Mouse (Mus musculus) thymus, postnatal 0 days (tissue): ENCODE data around the gene Tufm. TPM values are rescaled to one million over a fixed set of nuclear protein-coding genes. Genes with fewer than 3 reads are reported as not detected.
"Not testable (repeated sequence)": the region's sequence is repeated elsewhere in the genome, so short reads cannot be mapped to it uniquely, and the experiment has no call there.

Source experiments
- DNase-seq: peaks from one replicate; pipeline ENCODE4 v3.0.0-alpha.2; 2015; ENCODE audit warnings: low spot score
- polyA plus RNA-seq: library from polyadenylated mRNA; unstranded; fragments of >200 nt; fragmentation: Nextera tagmentation; extraction: Ambion mirVana; gene quantifications from 2 replicates; pipeline ENCODE4 v1.2.1, GENCODE M21; 2015

Tufm gene
- polyA plus RNA-seq, 1 experiment from 2014 or later: 95.4 TPM

DNA sequence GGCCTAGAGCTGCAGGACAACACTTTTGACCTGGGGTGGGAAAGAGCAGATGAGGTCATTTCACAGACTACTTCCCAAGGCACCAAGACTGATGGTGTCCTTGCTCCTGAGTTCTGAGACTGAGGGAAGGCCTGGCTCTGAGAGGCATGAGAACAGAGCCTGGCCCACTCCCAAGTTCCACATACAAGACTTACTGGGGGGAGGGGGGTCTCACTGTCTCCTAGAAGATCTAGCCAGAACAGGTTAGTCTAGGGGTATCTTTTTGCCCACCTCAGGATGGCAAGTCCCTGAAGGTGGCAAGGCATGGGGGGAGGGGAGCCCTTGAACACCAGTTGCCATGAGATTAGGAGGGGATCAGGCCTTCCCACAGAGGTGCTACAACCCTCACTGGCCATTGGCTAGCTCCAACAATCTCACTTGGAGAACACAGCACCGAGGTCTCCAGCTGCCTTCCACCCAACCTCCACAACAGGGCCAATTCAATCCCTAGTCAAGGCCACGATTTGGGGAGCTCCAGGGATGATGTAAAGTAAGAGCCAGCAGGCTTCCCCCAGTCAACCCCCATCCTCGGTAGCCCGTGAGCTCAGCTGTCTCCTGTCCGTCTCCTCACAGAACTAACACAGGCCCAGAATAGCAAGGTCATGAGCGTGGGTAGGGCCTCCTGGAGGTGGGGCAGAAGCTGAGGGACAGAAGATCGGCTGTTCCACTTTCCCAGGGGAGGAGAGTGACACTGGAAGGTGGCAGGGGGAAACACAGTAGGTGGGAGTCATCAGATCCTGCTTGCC lies 21.7 kb upstream of the Tufm start:
- DNase-seq: no peak

DNA sequence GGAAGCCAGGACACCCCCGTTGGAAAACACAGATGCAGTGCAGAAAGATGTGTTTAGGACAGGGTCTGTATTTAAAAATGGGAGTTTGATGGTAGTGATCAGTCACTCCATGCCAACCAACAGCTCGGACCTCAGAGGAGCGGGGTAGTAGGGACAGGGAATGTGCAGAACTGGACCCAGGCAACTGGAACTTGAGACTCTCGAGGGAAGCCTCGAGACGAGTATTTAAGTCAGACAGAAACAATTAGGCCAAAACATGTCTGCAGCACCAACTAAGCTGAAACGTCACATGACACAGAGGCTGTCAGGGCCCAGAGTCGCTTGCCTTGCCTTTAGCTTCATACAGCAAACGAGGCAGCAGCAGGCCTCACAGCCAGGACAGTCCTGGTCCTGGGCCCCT lies 21.0 kb upstream of the Tufm start:
- DNase-seq: no peak

DNA sequence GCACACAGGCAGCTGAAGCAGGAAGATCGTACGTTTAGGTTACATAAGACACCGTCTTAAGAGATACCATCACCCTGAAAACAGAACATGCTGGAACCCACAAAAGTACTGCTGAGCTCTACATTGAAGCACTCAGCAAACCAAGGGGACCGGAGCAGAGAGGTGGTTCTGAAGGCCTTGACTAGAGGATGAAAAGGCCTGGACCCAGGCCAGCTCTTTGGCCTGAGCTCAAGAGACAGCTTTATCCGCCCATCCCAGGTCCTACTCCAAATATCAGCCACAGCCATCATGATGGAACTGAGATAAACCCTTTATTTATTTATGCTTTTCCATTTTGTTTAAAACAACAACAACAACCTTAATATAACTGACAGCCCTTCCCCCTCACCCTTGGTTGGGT lies 20.5 kb upstream of the Tufm start:
- no peak for DNase-seq

DNA sequence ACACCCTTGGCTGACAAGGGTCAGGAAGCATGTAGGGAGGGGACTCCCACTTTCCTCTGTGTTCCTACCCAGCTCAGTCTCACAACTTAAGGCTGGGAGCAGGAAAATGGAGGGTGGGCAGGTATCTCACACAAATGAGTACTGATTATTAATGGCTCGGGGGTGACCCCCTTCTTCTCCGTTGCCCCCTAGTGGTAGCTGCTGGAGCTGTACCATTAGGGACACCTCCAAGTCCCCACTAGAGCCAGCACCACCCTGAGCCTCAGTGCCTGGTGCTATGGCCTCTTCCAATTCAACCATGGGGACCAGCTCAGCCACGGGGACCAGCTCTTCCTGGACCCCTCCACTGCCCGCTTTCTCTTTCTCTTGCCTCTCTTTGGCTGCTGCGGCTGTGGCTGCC lies 19.9 kb upstream of the Tufm start:
- peak; percentile 62 for DNase-seq

DNA sequence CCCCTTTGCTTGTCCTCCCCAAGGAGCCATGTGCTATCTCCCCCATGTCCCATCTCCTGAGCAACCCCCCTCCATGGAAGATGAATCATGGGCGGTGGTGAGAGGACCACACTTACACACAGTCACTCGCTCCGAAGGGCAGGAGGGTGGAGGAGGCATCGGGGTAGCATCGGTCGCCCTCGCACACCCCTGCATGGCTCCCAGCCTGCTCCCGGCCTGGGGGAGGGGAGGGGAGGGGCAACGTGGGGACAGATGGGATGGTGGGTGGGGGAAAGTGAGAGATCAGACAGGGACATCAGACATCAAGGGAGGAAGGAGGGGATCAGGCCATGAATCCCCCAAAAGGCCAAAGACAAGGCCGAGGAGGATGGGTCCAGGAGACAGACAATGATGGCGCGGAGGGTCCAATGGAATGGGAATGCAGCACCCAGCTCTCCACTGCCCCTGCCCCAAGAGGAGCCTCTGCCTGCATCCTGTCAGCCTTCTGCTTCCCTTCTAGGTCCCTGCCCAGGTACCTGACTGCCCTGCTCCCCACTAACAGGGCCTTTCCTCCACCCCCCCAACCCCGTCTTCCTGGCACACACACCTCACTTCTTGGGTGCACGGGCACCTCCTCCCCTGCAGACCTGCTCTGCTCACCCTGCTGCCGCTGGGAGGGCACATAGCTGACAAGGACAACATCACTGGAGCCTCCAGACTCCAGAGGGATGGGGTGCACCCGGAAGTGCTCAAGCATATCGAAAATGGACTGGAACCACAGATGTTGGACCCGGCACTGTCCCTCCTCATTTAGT lies 19.1 kb upstream of the Tufm start:
- no peak for DNase-seq

DNA sequence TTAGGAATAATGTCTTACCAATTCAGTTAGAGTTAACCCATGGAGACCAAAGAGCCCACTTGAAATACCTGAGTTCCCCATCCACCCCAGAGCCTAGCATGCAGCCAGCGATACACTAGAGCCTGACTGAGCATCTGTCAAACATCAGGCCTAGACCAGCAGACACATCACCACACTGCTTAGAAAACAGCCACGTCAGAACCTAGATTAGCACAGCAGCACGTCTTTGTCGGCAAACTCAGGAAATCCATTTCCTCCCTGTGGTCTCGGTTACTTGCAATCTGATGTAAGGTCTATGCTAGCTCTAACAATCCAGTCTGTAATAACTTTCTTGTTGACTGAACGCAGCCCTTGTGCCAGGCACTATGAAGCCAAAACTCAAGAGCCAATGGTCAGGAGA lies 17.1 kb upstream of the Tufm start:
- DNase-seq: peak; percentile 86

DNA sequence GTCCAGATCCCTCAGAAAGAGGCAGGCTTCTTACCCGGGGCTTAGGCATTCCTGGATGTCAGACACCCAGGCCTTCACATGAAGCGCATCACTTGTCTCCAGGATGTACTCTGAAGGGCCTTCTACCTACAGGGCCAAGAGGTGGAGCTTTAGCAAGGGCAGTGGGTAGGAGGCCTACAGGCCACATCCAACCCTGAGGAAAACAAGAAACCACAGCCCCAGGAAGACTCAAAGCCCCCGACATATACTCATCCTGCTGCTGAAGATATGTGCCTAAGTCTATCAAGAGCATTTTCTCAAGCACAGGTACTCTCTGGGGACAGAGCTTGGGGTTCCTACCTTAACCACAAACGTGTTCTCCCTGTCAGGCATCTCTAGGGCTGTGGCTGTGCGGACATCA lies 15.8 kb upstream of the Tufm start:
- DNase-seq: no peak

DNA sequence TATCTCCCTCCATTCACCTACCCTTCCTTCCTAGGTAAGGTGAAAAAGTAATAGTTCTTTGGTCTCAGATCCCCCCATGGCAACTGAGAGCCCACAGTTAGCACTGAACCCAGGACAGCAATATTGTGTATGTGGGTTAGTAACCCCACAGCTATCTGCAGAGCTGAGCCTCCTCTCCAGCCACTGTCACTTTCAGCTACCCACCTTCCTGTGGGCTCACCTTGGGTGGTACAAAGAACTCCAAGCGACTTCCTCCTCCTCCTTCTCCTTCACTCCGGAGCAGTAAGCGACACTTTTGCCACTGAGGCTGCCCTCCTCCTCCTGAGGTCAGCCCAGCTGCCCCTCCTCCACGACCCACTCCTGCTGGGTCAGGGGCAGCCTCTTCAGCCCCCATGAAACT lies 15.3 kb upstream of the Tufm start:
- DNase-seq: peak; percentile 32

DNA sequence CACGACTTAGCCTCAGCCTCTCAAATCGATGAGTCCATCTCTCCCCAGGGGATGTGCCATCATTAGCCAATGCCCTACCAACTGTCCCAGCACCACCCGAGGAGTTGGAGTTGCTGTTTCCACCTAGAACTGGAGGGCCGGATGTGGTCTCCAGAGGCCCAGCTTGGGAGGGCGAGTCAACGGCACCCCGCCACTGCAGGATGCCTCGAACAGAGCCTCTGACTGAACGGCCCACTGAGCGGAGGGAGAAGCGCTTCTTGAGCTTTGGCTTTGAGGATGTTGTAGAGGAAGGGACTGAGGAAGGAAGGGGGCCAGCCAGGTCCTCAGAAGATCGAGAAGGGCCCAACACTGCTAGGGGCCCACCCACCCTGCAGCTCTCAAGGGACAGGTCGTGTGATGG lies 14.9 kb upstream of the Tufm start:
- peak; percentile 82 for DNase-seq

DNA sequence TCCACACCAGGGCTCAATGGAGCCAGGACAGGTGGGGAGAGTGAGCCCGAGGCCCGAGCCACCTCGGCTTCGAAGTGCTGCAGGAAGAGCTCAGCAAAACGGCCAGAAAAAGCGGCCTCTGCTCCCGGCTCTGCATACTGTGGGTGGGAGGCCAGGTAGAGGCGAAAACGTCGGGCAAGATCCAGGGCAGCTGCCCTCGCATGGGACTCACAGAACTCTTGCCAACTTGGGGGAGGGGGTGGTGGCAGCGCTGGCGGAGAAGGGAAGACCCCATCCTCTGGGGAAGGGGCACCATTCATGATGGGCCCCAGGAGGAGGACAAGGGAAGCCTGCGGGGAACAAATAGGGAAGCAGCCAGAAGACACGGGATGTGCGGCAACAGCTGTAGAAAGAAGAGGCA lies 14.4 kb upstream of the Tufm start:
- DNase-seq: no peak

DNA sequence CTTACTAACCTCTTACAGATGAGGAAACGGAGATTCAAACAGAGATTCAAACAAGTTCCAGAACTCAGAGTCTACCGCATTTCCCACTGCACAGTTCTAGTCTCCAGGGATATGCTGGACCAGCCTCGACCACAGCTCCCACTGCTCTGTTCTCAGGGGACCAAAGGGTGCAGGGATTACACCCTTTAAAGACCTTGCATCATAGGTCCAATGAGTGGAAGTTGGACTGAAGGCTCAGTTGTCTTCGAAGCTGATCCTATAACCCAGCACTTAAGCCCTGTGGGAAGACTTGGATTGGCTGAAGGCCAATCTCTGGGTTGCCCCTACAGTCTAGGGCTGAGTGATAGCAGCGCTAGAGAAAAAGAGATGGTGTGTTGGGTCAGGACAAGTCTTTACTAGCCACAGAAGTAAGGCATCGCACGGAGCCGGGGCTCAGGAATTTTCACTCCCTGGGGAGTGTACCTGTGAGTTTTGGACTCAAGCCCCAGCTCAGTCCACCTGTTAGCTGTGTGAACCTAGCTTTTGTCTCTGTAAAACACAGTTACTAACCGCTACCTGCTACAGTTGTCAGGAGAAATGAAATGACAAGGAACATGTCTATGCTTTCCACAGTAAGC lies 13.6 kb upstream of the Tufm start:
- no peak for DNase-seq

DNA sequence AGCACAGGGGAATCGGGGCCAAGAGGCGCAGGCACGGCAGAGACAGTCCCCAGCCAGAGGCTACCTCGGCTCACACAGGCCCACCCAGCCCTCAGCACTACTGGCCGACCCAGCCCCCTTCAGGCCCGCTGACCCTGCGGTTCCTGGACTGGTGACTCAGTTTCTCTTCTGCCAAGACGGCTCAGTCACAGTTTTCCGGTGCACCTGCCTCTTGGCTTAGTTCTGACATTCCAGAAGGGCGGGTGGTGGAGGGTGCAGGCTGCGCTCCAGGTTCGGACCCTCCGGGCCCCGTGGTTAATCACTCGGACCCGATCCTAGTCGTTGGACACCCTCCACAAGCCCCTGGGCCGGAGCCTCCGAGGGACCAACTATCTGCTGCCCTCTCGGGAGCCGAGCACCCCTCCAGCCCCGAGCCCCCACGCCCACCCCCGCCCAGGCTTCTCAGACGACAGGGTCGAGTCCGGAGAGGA lies 12.6 kb upstream of the Tufm start:
- DNase-seq: no peak

DNA sequence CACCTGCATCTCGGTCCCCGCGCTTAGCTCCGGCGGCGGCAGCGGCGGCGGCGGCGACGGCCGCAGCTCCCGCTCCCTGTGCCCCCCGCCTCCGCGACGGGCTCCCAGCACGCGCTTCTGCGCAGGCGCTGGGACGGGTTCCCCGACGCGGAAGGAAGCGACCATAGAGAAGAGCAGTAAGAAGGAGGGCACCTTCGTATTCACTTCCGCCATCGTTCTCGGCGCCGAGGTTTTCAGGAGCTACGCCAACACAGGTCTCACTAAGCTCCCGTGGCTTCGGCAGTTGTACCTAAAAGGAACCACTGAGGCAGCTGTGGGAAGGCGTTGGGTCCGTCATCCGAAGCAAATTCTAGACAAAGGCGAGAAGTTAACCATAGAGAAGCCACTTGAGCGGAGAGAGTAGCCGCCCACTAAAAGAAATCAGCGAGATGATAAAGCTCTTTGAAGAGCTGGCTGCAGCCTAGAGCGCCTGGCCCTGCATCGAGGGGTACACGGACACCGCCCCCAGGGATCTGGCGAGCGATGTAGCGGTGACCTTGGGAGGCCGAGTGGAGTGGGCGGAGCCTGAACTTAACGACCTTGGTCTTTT lies 12.1 kb upstream of the Tufm start, which contains the start of gene Sh2b1:
TSS of gene Sh2b1 (minus strand) at position 432 of the 589 bp plus-strand sequence.
- DNase-seq: peak; percentile 97

DNA sequence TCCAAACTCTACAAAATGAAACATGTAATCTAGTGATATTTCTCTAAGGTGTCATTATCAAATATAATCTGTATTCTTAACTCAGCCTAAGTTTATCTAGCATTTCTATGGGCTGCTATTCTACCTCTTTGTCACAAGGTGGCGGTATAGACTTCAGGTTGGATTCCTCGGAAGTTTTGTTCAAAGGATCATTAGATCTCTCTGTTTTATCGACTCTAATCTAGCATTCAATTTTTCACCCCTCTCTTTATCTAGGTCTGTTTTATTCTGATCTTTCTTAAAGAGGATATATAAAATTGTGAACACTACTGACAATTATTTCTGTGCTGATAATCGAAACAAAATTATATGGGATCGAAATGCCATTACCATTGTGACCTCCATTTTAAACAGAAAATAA lies 5.5 kb upstream of the Tufm start:
- peak; percentile 52 for DNase-seq

DNA sequence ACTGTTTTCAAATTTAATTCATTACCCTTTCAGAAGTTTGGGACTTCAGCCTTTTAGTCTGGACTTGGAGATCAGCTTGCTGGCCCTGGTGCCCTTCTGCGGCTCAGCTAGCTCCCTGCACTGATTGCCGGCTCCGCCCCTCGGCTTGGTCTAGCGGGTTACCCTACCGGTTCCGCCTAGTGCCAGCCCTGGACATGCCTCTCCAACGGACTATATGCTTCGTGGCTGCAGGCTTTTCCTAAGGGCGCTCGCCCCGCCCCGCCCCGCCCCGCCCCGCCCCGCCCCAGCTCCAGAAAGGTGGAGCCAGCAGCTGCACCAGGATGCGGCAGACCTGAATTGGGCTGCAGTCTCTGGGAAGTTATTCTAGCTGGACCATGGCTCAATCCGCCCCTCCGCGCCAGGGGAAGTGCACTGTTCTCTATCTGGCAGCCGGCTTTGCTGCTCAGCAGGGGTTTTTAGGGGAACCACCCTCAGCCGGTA lies 4.7 kb upstream of the Tufm start:
- peak; percentile 26 for DNase-seq

DNA sequence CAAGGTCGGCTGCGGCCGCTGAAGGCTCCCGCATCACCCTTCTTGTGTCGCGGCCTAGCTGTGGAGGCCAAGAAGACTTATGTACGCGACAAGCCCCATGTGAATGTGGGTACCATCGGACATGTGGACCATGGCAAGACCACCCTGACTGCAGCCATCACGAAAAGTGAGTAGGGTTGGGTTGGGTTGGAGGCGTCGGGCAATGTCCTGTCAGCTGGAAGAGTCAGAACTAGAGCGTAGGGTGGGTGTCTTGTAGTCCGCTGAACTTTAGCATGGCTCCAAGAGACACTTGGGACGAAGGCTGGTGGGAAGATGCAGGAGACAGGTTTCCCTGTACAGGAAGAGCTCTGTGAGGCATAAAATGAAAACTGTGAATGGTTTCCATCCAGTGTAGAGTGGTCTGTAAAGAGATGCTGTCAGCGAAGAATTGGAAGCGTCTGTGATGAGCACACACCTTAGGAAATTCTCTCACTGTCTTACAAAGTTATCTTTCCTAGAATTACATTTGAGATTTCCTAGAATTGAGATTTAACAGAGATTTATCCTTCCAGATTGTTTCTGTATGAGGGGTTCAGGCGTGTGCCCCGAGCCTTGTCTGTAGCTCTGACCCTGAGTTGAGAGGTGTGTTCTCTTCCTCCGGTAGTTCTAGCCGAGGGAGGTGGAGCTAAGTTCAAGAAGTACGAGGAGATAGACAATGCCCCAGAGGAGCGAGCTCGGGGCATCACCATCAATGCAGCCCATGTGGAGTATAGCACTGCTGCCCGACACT lies 640 bp downstream of the Tufm start:
- not testable (repeated sequence) for DNase-seq

DNA sequence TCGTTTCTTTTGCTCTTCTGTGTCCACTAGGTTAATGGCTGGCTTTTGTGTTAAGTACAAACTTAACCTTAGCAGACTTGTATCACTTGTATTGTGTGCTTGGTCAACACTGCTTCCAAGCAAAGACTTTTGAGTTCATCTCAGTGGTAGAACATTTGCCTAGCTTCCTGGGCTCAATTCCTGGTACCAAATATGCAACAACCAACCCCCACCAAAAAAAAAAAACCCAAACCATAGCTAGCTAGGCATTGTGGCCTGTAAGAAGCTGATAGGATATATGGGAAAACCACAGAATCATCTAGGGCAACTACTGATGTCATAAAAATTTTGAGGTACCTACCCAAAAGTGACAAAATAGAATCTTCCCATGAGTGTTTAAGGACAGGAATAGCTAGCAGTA lies 3.8 kb downstream of the Tufm start:
- DNase-seq: no peak

DNA sequence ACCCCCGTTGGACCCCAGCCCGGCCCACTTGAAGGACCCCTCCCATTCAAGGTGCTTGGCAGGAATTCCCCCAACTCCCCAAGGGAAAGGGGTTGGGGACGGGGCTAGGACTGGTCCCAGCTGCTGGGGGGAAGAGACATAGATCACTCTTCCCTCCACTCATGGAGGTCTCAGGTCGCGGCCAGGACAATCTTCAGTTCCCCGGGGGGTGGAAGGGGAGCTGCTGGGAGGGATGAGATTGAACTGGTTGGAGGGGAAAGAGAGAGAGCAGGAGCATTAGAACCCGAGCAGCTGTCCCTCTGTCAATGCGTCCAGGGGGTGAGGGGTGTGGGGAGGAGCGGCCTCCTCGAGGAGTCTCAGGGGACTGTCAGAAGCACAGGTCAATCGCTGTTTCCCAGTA lies 4.8 kb downstream of the Tufm start:
- no peak for DNase-seq

DNA sequence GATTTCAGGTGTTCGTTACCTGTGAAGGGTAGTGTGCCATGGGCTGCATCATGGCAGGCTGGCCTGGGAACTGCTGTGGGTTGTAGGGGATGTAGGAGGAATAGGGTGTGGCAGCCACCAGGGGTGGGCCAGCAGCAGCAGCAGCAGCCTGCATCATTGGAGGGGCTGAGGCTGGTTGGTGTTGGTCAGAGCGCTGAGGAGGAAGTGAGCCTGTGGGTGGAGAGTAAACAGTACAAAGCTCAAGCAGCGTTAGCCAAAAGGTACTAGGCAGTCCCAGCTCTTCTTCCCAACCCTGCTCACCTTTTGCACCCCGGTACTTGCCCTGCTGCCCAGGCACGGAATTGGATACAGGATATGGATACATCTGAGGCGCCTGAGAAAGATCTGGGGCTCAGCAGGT lies 7.0 kb downstream of the Tufm start:
- DNase-seq: no peak

DNA sequence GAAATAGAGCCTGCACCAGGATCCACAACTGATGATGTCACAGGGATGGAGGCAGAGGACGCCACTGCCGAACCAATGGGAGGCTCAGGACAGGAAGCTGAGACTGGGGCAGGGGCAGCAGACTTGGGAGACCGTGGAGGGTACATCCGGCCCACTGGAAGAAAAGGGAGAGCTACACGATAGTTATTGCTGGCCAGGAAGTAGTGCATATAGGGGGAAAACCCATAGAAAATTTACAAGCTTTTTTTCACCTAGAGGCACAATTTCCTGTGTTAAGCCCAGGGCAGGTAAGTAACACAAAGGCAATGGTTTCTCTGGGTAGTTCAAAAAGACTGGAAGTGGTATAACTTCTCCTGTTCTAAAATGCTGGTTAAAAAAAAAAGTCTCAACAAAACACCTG lies 9.3 kb downstream of the Tufm start:
- DNase-seq: no peak

DNA sequence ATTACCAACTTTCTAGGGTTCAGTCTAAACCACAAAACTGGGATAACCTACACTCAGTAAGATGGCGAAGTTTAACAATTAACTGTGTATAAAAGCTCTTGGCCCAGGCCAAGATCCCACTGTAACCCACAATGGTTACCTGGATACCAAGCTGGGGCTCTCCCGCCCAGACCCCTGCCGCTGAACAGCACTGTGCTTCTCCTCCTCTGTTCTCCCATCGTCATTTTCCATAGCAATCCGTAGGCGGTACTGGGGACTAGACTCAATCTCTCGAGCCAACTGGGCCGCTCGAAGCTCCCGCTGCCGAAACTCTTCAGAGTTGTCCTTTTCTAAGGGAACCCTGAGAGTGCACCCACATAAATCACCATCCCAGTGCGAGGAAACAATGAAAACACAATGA lies 10.8 kb downstream of the Tufm start:
- no peak for DNase-seq
